Mouse (Mus musculus) forebrain, embryonic 16.5 days (tissue): ENCODE measurements around the gene Rab36. TPM values are rescaled to one million over a fixed set of nuclear protein-coding genes. Genes with fewer than 3 reads are reported as not detected.
A peak's percentile ranks its signal among the peaks of the same experiment; 100 is the strongest.

ENCODE experiments used
- ATAC-seq: fragments of 200-750 bp; cut with Nextera tagmentation; 2 replicates; pipeline ENCODE4 v1.8.0; 2017; ENCODE audit warnings: mild to moderate bottlenecking, moderate library complexity
- H3K27ac ChIP-seq: fragments of 300-500 bp; sonication (generic); 2 replicates; pipeline ENCODE4 v1.5.1; 2014; ENCODE audit warnings: low read length, control low read depth
- H3K27me3 ChIP-seq: fragments of 300-500 bp; sonication (generic); replicated peaks from 2 replicates; pipeline ENCODE4 v1.6.1; 2014; ENCODE audit warnings: low read length; ENCODE audit not compliant: control insufficient read depth, insufficient read depth
- H3K36me3 ChIP-seq: fragments of 300-500 bp; sonication (generic); 2 replicates; pipeline ENCODE4 v1.6.1; 2014; ENCODE audit not compliant: control insufficient read depth, insufficient read depth
- H3K4me1 ChIP-seq: fragments of 300-500 bp; sonication (generic); replicated peaks from 2 replicates; pipeline ENCODE4 v1.6.1; 2014; ENCODE audit warnings: low read length; ENCODE audit not compliant: control insufficient read depth, insufficient read depth
- H3K4me2 ChIP-seq: fragments of 300-500 bp; sonication (generic); 2 replicates; pipeline ENCODE4 v1.6.1; 2014; ENCODE audit warnings: mild to moderate bottlenecking, low read length, control low read depth
- H3K4me3 ChIP-seq: fragments of 300-500 bp; sonication (generic); replicated peaks from 2 replicates; pipeline ENCODE4 v1.5.1; 2014; ENCODE audit warnings: mild to moderate bottlenecking, low read length, control low read depth
- H3K9ac ChIP-seq: fragments of 300-500 bp; sonication (generic); replicated peaks from 2 replicates; pipeline ENCODE4 v1.6.1; 2014; ENCODE audit warnings: low read depth, low read length, control low read depth
- H3K9me3 ChIP-seq: fragments of 300-500 bp; sonication (generic); 2 replicates; pipeline ENCODE4 v1.6.1; 2016; ENCODE audit warnings: low read length; ENCODE audit not compliant: control insufficient read depth
- WGBS: fragments of 180-500 bp; shearing (Covaris S2); extraction: QIAGEN DNeasy Blood & Tissue Kit; methylation state at CpG from one replicate; pipeline ENCODE4 v1.1.7; 2014; 5-methylcytosine and 5-hydroxymethylcytosine counted together
- polyA plus RNA-seq: library from polyadenylated mRNA; unstranded; fragments of >200 nt; fragmentation: Nextera tagmentation; extraction: Ambion mirVana; gene quantifications from 2 replicates; pipeline ENCODE4 v1.2.1, GENCODE M21; 2015

Rab36 gene
- polyA plus RNA-seq, 1 experiment from 2014 or later: 16.8 TPM

GRCm38 (mm10) chr10:75061341-75062188 lies 24.7 kb downstream of the Rab36 start:
- no peaks in the 10 kb centered on the region for H3K27me3 ChIP-seq
- peak overlapping the region; percentile 97 for H3K4me2 ChIP-seq
- no peaks in the 10 kb centered on the region for H3K36me3 ChIP-seq
- H3K4me3 ChIP-seq: peak overlapping the region; percentile 93
- H3K27ac ChIP-seq: peak overlapping the region; percentile 85
- no peak for ATAC-seq
- under 1% methylated on average over 71 of the region's 71 CpGs for WGBS
- peaks cover 58% of the 10 kb centered on the region for H3K4me1 ChIP-seq
- no peaks in the 10 kb centered on the region for H3K9me3 ChIP-seq
- H3K9ac ChIP-seq: peak overlapping the region; percentile 75

- ATAC-seq: no peak
- WGBS: 12% methylated on average over 6 of the region's 6 CpGs
- H3K27ac ChIP-seq: no peak overlapping the region
- no peaks in the 10 kb centered on the region for H3K9me3 ChIP-seq
- H3K4me1 ChIP-seq: peaks cover 58% of the 10 kb centered on the region
- no peaks in the 10 kb centered on the region for H3K27me3 ChIP-seq
- peak overlapping the region; percentile 97 for H3K4me2 ChIP-seq
- peak overlapping the region; percentile 75 for H3K9ac ChIP-seq
- H3K4me3 ChIP-seq: peak overlapping the region; percentile 93
- H3K36me3 ChIP-seq: no peaks in the 10 kb centered on the region
These were observed 25.3 kb downstream of the Rab36 start for GRCm38 (mm10) chr10:75062189-75062561.

GRCm38 (mm10) chr10:75062621-75063020 lies 25.8 kb downstream of the Rab36 start:
- no peak overlapping the region for H3K27ac ChIP-seq
- H3K36me3 ChIP-seq: no peaks in the 10 kb centered on the region
- peak overlapping the region; percentile 75 for H3K9ac ChIP-seq
- peak overlapping the region; percentile 97 for H3K4me2 ChIP-seq
- peaks cover 62% of the 10 kb centered on the region for H3K4me1 ChIP-seq
- WGBS: 47% methylated on average over 6 of the region's 6 CpGs
- H3K27me3 ChIP-seq: no peaks in the 10 kb centered on the region
- H3K4me3 ChIP-seq: peak overlapping the region; percentile 93
- no peaks in the 10 kb centered on the region for H3K9me3 ChIP-seq
- ATAC-seq: no peak

- WGBS: 40% methylated on average over 12 of the region's 12 CpGs
- Histone ChIP-seq H3K27me3 (no peaks in the 10 kb centered on the region), H3K4me2 (peak overlapping the region; percentile 97), H3K36me3 (no peaks in the 10 kb centered on the region), H3K27ac (peak overlapping the region; percentile 41; the same call in 1 of the 2 replicates), H3K4me3 (peak overlapping the region; percentile 93), H3K4me1 (peaks cover 69% of the 10 kb centered on the region), H3K9me3 (no peaks in the 10 kb centered on the region), H3K9ac (peak overlapping the region; percentile 40)
- ATAC-seq: no peak
These were observed 26.6 kb downstream of the Rab36 start for GRCm38 (mm10) chr10:75063301-75063965.

- WGBS: 73% methylated on average over 6 of the region's 6 CpGs
- peak overlapping the region; percentile 2; the same call in 1 of the 2 replicates for H3K4me2 ChIP-seq
- no peak for ATAC-seq
- no peaks in the 10 kb centered on the region for H3K36me3 ChIP-seq
- H3K27ac ChIP-seq: no peak overlapping the region
- H3K9ac ChIP-seq: no peak overlapping the region
- no peaks in the 10 kb centered on the region for H3K9me3 ChIP-seq
- no peaks in the 10 kb centered on the region for H3K27me3 ChIP-seq
- peaks cover 62% of the 10 kb centered on the region for H3K4me1 ChIP-seq
- no peak overlapping the region for H3K4me3 ChIP-seq
These were observed 28.8 kb downstream of the Rab36 start for GRCm38 (mm10) chr10:75065691-75066090.

GRCm38 (mm10) chr10:75067446-75067845 lies 30.6 kb downstream of the Rab36 start:
- Histone ChIP-seq H3K4me3 (no peak overlapping the region), H3K4me1 (peaks cover 55% of the 10 kb centered on the region), H3K36me3 (no peaks in the 10 kb centered on the region), H3K9ac (no peak overlapping the region), H3K27ac (no peak overlapping the region), H3K27me3 (no peaks in the 10 kb centered on the region), H3K9me3 (no peaks in the 10 kb centered on the region), H3K4me2 (no peak overlapping the region)
- ATAC-seq: no peak

GRCm38 (mm10) chr10:75068086-75068485 lies 31.2 kb downstream of the Rab36 start:
- Histone ChIP-seq H3K27ac (no peak overlapping the region), H3K36me3 (no peaks in the 10 kb centered on the region), H3K27me3 (no peaks in the 10 kb centered on the region), H3K4me1 (peaks cover 49% of the 10 kb centered on the region), H3K4me3 (no peak overlapping the region), H3K9ac (no peak overlapping the region), H3K9me3 (no peaks in the 10 kb centered on the region), H3K4me2 (no peak overlapping the region)
- 65% methylated on average over 2 of the region's 2 CpGs for WGBS
- ATAC-seq: no peak

GRCm38 (mm10) chr10:75068624-75069328 lies 31.9 kb downstream of the Rab36 start:
- ATAC-seq: no peak
- peaks cover 42% of the 10 kb centered on the region for H3K4me1 ChIP-seq
- H3K9me3 ChIP-seq: no peaks in the 10 kb centered on the region
- 64% methylated on average over 12 of the region's 12 CpGs for WGBS
- H3K4me3 ChIP-seq: no peak overlapping the region
- H3K4me2 ChIP-seq: no peak overlapping the region
- H3K27ac ChIP-seq: no peak overlapping the region
- no peaks in the 10 kb centered on the region for H3K27me3 ChIP-seq
- H3K36me3 ChIP-seq: no peaks in the 10 kb centered on the region
- no peak overlapping the region for H3K9ac ChIP-seq
